Mouse (Mus musculus) myocyte (in vitro differentiated cells): ENCODE results near the gene Aanat.

ENCODE experiments used
- MAX ChIP-seq: IDR thresholded peaks from one replicate; pipeline ENCODE4 v1.6.1; 2011; ENCODE audit warnings: low read depth, mild to moderate bottlenecking, control low read depth
- MYOD1 ChIP-seq, 3 experiments: IDR thresholded peaks; one replicate each; pipeline ENCODE4 v1.6.1; 2011; ENCODE audit warnings: control low read depth in 2 of 3, low read depth in 2 of 3, mild to moderate bottlenecking in 2 of 3, moderate library complexity in 1 of 3; ENCODE audit not compliant: insufficient read length in 2 of 3, control insufficient read depth in 1 of 3
- POLR2A ChIP-seq: IDR thresholded peaks from one replicate; pipeline ENCODE4 v1.6.1; 2011; ENCODE audit warnings: low read depth, mild to moderate bottlenecking, control low read depth, moderate library complexity; ENCODE audit not compliant: insufficient read length
- POLR2AphosphoS2 ChIP-seq: IDR thresholded peaks from one replicate; pipeline ENCODE4 v1.6.1; 2011; ENCODE audit warnings: low read depth, control low read depth; ENCODE audit not compliant: insufficient read length
- USF1 ChIP-seq: IDR thresholded peaks from one replicate; pipeline ENCODE4 v1.6.1; 2011; ENCODE audit warnings: low read depth, mild to moderate bottlenecking, control low read depth, moderate library complexity

GRCm38 (mm10) chr11:116537388-116537787 is 48.8 kb upstream of the Aanat start:
- TF ChIP-seq POLR2AphosphoS2 (no peak), POLR2A (no peak), USF1 (no peak), MAX (no peak), MYOD1 (IDR thresholded peaks at IDR 0.05; ENCODE audit: control insufficient read depth in 1 of 3, insufficient read length in 2 of 3, low read depth in 2 of 3) (no peak)
